Mouse (Mus musculus) liver, adult 2 months (tissue): ENCODE measurements around the gene Bcl11a.

Experiments used
- CTCF ChIP-seq: fragments of 200-500 bp; IDR thresholded peaks from 2 replicates; pipeline ENCODE4 v1.5.1; 2011; ENCODE audit warnings: low read depth, low read length, control low read depth
- POLR2A ChIP-seq: fragments of 200-500 bp; IDR thresholded peaks from 2 replicates; pipeline ENCODE4 v1.6.1; 2011; ENCODE audit warnings: low read length, control low read depth; ENCODE audit not compliant: insufficient read depth; ENCODE audit errors: extremely low read depth

- TF ChIP-seq CTCF (no peak), POLR2A (no peak)
Measured at GRCm38 (mm10) chr11:24107414-24107813, 29.6 kb downstream of the Bcl11a start.
